Mouse (Mus musculus) megakaryocyte, embryonic 14.5 days (primary cell): ENCODE data around the gene Spin1.

Source experiments
- FLI1 ChIP-seq: IDR thresholded peaks from 2 replicates; pipeline ENCODE4 v1.6.1; 2012; ENCODE audit warnings: low read length, inconsistent platforms, mixed read lengths
- GATA1 ChIP-seq: IDR thresholded peaks from 3 replicates; pipeline ENCODE4 v1.6.1; 2012; ENCODE audit warnings: mixed read lengths, low read length, inconsistent platforms, borderline replicate concordance

DNA sequence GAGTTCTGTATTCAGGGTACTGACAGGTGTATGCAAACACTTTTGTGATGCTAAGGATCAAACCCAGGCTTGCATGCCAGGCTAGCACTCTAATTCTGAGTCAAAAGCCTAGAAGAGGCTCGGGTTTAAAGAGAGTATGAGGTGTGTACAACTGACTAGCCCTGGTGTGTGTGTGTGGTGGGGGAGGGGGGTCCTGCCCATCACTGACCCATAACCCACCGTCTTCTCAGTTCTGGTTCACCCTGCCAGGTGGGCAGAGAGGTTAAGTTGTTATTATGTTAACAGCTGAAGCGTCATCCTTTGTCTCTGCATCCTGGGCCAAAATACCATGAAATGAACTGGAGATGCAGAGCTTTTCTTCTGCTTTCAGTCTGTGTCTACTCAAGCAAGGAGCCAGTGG lies 36.3 kb upstream of the Spin1 start:
- TF ChIP-seq FLI1 (no peak), GATA1 (no peak)
